Mouse (Mus musculus) stomach, postnatal 0 days (tissue): ENCODE measurements around the gene Ppp2r5e.

ENCODE experiments used
- CTCF ChIP-seq: IDR thresholded peaks from 2 replicates; pipeline ENCODE4 v1.5.1; 2016; ENCODE audit warnings: antibody characterized with exemption, low read depth, mild to moderate bottlenecking, moderate library complexity
- EP300 ChIP-seq: optimal IDR thresholded peaks from 2 replicates; pipeline ENCODE3; 2016; ENCODE audit warnings: antibody characterized with exemption

GRCm38 (mm10) chr12:75555032-75555431, 41.0 kb downstream of the Ppp2r5e start:
- no peak for TF ChIP-seq CTCF
- TF ChIP-seq EP300 = no peak
